Mouse (Mus musculus): Measurements from ENCODE around the gene Fkbp4. TPM values are rescaled to one million over a fixed set of nuclear protein-coding genes. Genes with fewer than 3 reads are reported as not detected.

Gene Fkbp4
- total RNA-seq, 2 experiments from 2014 or later, result 90.5 to 105 TPM

GRCm38 (mm10) chr6:128437731-128438316 lies 653 bp downstream of the Fkbp4 start:
- peak; percentile 61 to 66 for DNase-seq (ENCODE audit: low spot score in 2 of 2)

- DNase-seq (ENCODE audit: low spot score in 2 of 2), result no peak
Observed at GRCm38 (mm10) chr6:128437288-128437687, 1.2 kb downstream of the Fkbp4 start.

- no peak for DNase-seq (ENCODE audit: low spot score in 2 of 2)
Observed at GRCm38 (mm10) chr6:128436356-128437005, 2.0 kb downstream of the Fkbp4 start.

- no peak for DNase-seq (ENCODE audit: low spot score in 2 of 2)
Observed at GRCm38 (mm10) chr6:128435474-128435873, 3.0 kb downstream of the Fkbp4 start.

- DNase-seq (ENCODE audit: low spot score in 2 of 2), result no peak
Observed at GRCm38 (mm10) chr6:128433566-128433965, 4.9 kb downstream of the Fkbp4 start.

GRCm38 (mm10) chr6:128432356-128432915 lies 6.0 kb downstream of the Fkbp4 start:
- no peak for DNase-seq (ENCODE audit: low spot score in 2 of 2)

GRCm38 (mm10) chr6:128429826-128430225 lies 8.7 kb downstream of the Fkbp4 start:
- no peak for DNase-seq (ENCODE audit: low spot score in 2 of 2)

- no peak for DNase-seq (ENCODE audit: low spot score in 2 of 2)
Observed at GRCm38 (mm10) chr6:128429300-128429699, 9.2 kb downstream of the Fkbp4 start.

GRCm38 (mm10) chr6:128427571-128427970 lies 10.9 kb downstream of the Fkbp4 start:
- no peak for DNase-seq (ENCODE audit: low spot score in 2 of 2)

- no peak for DNase-seq (ENCODE audit: low spot score in 2 of 2)
Observed at GRCm38 (mm10) chr6:128425046-128425445, 13.4 kb downstream of the Fkbp4 start.

GRCm38 (mm10) chr6:128424269-128425019 lies 14.0 kb downstream of the Fkbp4 start, which contains the start of gene Itfg2:
Gene Itfg2 (minus strand): TSS chr6:128424931.
- peak; percentile 97 to 98 for DNase-seq (ENCODE audit: low spot score in 2 of 2)

GRCm38 (mm10) chr6:128423496-128424268 lies 14.8 kb downstream of the Fkbp4 start:
- DNase-seq (ENCODE audit: low spot score in 2 of 2), result no peak

- DNase-seq (ENCODE audit: low spot score in 2 of 2), result no peak
Observed at GRCm38 (mm10) chr6:128421480-128421879, 17.0 kb downstream of the Fkbp4 start.

GRCm38 (mm10) chr6:128421036-128421435 lies 17.4 kb downstream of the Fkbp4 start:
- no peak for DNase-seq (ENCODE audit: low spot score in 2 of 2)

- DNase-seq (ENCODE audit: low spot score in 2 of 2), result no peak
Observed at GRCm38 (mm10) chr6:128418076-128418475, 20.4 kb downstream of the Fkbp4 start.

- DNase-seq (ENCODE audit: low spot score in 2 of 2), result no peak
Observed at GRCm38 (mm10) chr6:128416169-128416568, 22.3 kb downstream of the Fkbp4 start.

- DNase-seq (ENCODE audit: low spot score in 2 of 2), result peak; percentile 79 to 84
Observed at GRCm38 (mm10) chr6:128411115-128411514, 27.4 kb downstream of the Fkbp4 start.

- no peak for DNase-seq (ENCODE audit: low spot score in 2 of 2)
Observed at GRCm38 (mm10) chr6:128410305-128410704, 28.2 kb downstream of the Fkbp4 start.

- no peak for DNase-seq (ENCODE audit: low spot score in 2 of 2)
Observed at GRCm38 (mm10) chr6:128408544-128409125, 29.8 kb downstream of the Fkbp4 start.

GRCm38 (mm10) chr6:128404708-128405107 lies 33.8 kb downstream of the Fkbp4 start:
- no peak for DNase-seq (ENCODE audit: low spot score in 2 of 2)

Data from layer of hippocampus, postnatal 14 days (tissue).